Mouse (Mus musculus) hindbrain, embryonic 16.5 days (tissue): ENCODE data around the gene Fbxw11. TPM values are rescaled to one million over a fixed set of nuclear protein-coding genes. Genes with fewer than 3 reads are reported as not detected.

ENCODE experiments used
- ATAC-seq: fragments of 200-750 bp; cut with Nextera tagmentation; 2 replicates; pipeline ENCODE4 v1.8.0; 2017; ENCODE audit warnings: moderate TSS enrichment, moderate library complexity
- H3K27ac ChIP-seq: fragments of 300-500 bp; sonication (generic); 2 replicates; pipeline ENCODE4 v1.5.1; 2014; ENCODE audit warnings: low read depth, mild to moderate bottlenecking, control low read depth, low read length, moderate library complexity
- H3K27me3 ChIP-seq: fragments of 300-500 bp; sonication (generic); replicated peaks from 2 replicates; pipeline ENCODE4 v1.6.1; 2014; ENCODE audit warnings: low read length; ENCODE audit not compliant: control insufficient read depth, insufficient read depth
- H3K36me3 ChIP-seq: fragments of 300-500 bp; sonication (generic); 2 replicates; pipeline ENCODE4 v1.6.1; 2014; ENCODE audit warnings: mild to moderate bottlenecking, low read length, moderate library complexity, mixed read lengths; ENCODE audit not compliant: control insufficient read depth, insufficient read depth
- H3K4me1 ChIP-seq: fragments of 300-500 bp; sonication (generic); 2 replicates; pipeline ENCODE4 v1.6.1; 2014; ENCODE audit warnings: low read depth, low read length; ENCODE audit not compliant: control insufficient read depth, insufficient read depth
- H3K4me2 ChIP-seq: fragments of 300-500 bp; sonication (generic); 2 replicates; pipeline ENCODE4 v1.6.1; 2014; ENCODE audit warnings: mild to moderate bottlenecking, low read length, control low read depth, moderate library complexity
- H3K4me3 ChIP-seq: fragments of 300-500 bp; sonication (generic); 2 replicates; pipeline ENCODE4 v1.5.1; 2014; ENCODE audit warnings: mild to moderate bottlenecking, low read length, control low read depth, moderate library complexity
- H3K9ac ChIP-seq: fragments of 300-500 bp; sonication (generic); 2 replicates; pipeline ENCODE4 v1.6.1; 2014; ENCODE audit warnings: low read depth, mild to moderate bottlenecking, control low read depth, low read length, moderate library complexity
- H3K9me3 ChIP-seq: fragments of 300-500 bp; sonication (generic); 2 replicates; pipeline ENCODE4 v1.6.1; 2014; ENCODE audit warnings: mild to moderate bottlenecking, low read length, moderate library complexity; ENCODE audit not compliant: control insufficient read depth
- WGBS: fragments of 180-500 bp; shearing (Covaris S2); extraction: QIAGEN DNeasy Blood & Tissue Kit; methylation state at CpG from one replicate; pipeline ENCODE4 v1.1.7; 2014; 5-methylcytosine and 5-hydroxymethylcytosine counted together
- polyA plus RNA-seq: library from polyadenylated mRNA; unstranded; fragments of >200 nt; fragmentation: Nextera tagmentation; extraction: Ambion mirVana; gene quantifications from 2 replicates; pipeline ENCODE4 v1.2.1, GENCODE M21; 2015

Gene Fbxw11
- polyA plus RNA-seq, 1 experiment from 2014 or later: 106 TPM

DNA sequence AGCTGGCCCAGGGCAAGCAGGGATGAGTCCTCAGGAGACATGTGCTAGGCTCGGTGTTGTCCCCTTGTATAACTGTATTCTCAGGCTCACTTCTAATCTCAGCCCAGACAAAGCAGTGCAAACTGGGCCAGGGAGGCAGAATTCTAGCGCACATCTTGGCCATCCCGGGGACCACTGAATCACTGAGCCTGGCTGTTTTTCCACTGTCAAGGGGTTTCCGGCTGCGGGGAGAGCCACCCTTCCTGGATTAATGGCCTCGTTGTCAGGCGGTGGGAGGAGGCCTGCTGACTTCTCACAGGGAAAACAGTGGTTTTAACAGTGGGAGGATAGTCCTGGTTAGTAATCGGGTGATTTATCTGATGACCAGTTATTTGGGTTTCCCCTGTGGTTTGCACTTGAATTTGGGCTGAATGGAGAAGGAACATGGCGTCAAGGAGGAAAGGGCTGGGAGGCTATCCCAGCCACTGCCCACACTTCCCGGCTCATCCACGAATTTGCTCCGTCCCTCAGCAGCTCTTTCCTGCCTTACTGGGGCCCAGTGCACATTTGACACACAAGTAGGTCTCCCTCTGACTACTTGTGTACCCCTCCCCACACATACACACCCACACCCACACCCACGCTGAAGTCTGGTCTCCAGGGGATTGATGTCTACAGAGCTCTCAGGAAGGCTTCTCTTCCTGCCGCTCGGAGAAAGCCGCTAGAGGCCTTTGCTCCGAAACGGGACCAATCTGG is 125.1 kb downstream of the Fbxw11 start:
- no peaks in the 10 kb centered on the region for H3K4me1 ChIP-seq
- 0 out of 2 replicates have a peak, but pooled peaks cover 3% of the 10 kb centered on the region for H3K9me3 ChIP-seq
- ATAC-seq: no peak
- no peak overlapping the region for H3K4me2 ChIP-seq
- H3K9ac ChIP-seq: no peak overlapping the region
- no peak overlapping the region for H3K27ac ChIP-seq
- H3K4me3 ChIP-seq: no peak overlapping the region
- H3K27me3 ChIP-seq: no peaks in the 10 kb centered on the region
- WGBS: 74% methylated on average over 18 of the region's 18 CpGs
- no peaks in the 10 kb centered on the region for H3K36me3 ChIP-seq

DNA sequence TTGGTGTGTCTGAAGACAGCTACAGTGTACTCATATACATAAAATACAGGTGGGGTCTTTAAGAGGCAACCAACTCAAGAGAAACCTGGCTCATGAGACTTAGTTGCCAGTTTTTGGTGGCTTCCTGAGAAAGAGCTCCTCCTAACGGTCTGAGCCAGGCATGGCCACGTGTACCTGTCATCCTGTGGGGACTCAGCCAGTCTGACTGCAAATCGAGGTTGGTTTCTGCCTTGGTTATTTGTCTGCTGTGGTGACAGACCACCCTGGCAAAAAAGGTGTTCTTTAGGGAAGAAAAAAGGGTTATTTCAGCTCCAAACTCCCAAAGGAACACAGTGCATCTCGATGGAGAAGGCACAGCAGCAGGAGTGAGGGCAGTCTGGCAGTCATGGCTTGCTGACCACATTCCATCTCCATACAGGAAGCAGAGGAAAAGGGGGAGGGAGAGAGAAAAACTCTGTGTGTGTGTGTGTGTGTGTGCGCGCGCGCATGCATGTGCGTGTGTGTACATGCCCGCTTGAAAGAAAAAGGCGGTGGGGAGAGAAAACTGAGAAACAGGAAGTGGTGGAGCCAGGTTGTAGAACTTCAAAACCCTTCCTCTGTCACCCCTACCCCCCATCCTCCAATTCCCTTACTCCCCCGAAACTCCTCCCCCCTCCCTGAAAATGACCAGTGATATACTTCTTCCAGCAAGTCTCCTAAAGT is 126.3 kb downstream of the Fbxw11 start:
- Histone ChIP-seq H3K4me2 (no peak overlapping the region), H3K36me3 (no peaks in the 10 kb centered on the region), H3K27ac (no peak overlapping the region), H3K4me3 (no peak overlapping the region), H3K9me3 (0 out of 2 replicates have a peak, but pooled peaks cover 3% of the 10 kb centered on the region), H3K9ac (no peak overlapping the region), H3K4me1 (no peaks in the 10 kb centered on the region), H3K27me3 (no peaks in the 10 kb centered on the region)
- ATAC-seq: no peak
- WGBS: 83% methylated on average over 12 of the region's 12 CpGs

DNA sequence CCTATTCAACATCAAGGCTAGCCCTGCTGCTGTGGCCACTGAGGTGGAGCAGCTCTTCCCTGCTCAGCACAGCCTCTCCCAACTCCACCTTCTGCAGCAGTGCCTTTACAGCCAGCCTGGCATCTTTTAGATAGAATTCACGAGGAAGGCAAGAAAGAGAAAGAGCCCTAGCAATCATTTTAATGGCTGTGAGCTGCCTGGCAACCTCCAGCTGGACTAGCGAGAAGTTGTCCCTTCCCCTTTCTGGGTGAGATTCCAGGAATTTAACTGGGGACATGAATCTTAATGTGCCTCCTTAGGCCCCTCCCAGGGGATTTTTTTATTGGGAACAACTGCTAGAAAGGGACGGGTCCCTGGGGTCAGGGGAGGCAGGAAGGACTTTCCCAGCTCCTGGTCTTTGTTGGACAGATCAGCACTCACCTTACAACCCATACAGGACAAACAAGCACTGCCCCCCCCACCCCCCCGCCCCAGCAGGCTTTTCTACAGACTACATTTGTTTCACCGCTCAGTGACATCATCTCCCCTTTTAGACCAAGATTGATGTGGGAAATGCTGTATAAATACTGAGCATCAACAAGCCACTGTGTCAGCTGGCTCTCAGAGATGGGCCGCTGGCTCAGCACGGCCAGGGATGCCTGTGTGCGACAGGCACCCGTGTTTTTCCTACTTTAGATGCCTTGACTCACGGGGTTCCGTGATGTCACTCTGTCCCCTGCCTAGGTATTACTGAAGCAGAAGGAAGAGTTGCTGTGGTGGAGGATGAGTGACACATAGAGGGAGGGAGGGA is 138.4 kb downstream of the Fbxw11 start:
- peak overlapping the region; percentile 15 for H3K4me2 ChIP-seq
- peak; percentile 79 for ATAC-seq
- WGBS: 34% methylated on average over 11 of the region's 11 CpGs
- peak overlapping the region; percentile 77 for H3K27ac ChIP-seq
- H3K9ac ChIP-seq: no peak overlapping the region
- H3K4me3 ChIP-seq: no peak overlapping the region
- no peaks in the 10 kb centered on the region for H3K9me3 ChIP-seq
- no peaks in the 10 kb centered on the region for H3K36me3 ChIP-seq
- H3K27me3 ChIP-seq: no peaks in the 10 kb centered on the region
- no peaks in the 10 kb centered on the region for H3K4me1 ChIP-seq

DNA sequence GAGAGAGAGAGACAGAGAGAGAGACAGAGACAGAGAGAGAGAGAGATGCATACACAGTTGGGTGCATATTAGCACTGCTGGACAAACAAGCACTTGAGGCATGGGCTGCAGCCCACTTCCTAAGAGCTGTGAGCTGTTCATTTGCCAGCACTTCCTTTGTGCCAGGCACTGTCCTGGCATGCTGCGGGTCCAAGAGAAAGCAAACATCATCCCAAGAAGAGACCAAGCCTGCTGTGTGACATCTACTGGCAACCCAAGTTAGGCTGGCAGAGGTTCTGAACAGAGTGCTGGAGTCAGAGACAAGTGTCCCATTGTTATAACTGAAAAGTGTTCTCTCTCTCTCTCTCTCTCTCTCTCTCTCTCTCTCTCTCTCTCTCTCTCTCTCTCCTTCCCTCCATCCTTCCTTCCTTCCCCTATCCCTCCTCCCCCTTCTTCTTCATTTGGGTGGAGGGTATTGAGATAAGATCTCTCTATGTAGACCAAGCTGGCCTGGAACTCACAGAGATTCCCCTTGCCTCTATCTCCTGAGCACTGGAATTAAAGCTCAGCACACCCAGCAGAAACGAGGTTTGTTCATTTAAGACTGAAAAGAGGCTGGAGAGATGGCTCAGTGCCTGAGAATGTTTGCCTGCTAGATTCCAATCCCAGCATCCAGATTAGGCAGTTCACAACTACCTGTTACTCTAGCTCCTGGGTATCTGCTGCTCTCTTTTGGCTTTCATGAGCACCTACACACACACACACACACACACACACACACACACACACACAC is 139.3 kb downstream of the Fbxw11 start:
- H3K4me3 ChIP-seq: no peak overlapping the region
- peak overlapping the region; percentile 77; the same call in 1 of the 2 replicates for H3K27ac ChIP-seq
- H3K9me3 ChIP-seq: no peaks in the 10 kb centered on the region
- 36% methylated on average over 2 of the region's 2 CpGs for WGBS
- no peaks in the 10 kb centered on the region for H3K4me1 ChIP-seq
- no peaks in the 10 kb centered on the region for H3K27me3 ChIP-seq
- peak; percentile 93 for ATAC-seq
- H3K36me3 ChIP-seq: no peaks in the 10 kb centered on the region
- no peak overlapping the region for H3K4me2 ChIP-seq
- no peak overlapping the region for H3K9ac ChIP-seq

DNA sequence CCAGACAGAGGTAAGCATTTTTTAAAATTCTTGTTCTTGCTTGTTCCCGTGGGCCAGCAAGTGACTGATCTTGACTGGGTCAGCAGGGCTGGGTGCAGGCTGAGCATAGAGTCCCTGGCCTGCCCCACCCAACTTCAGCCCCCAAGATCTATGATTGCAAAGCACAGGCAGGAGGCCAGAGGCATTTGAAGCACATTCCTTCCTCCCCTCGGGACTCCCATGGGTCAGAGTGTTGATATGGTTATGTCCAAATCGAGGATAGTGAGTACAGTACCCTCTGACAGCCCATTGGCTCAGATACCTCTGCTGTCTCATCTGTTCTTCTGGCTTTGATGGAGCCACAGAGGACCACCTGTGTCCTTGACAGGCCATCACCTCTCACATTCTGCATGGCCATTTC is 140.2 kb downstream of the Fbxw11 start:
- Histone ChIP-seq H3K4me1 (no peaks in the 10 kb centered on the region), H3K4me3 (no peak overlapping the region), H3K27ac (no peak overlapping the region), H3K4me2 (no peak overlapping the region), H3K36me3 (no peaks in the 10 kb centered on the region), H3K9me3 (no peaks in the 10 kb centered on the region), H3K27me3 (no peaks in the 10 kb centered on the region), H3K9ac (no peak overlapping the region)
- ATAC-seq: no peak
- 88% methylated on average over 3 of the region's 3 CpGs for WGBS

DNA sequence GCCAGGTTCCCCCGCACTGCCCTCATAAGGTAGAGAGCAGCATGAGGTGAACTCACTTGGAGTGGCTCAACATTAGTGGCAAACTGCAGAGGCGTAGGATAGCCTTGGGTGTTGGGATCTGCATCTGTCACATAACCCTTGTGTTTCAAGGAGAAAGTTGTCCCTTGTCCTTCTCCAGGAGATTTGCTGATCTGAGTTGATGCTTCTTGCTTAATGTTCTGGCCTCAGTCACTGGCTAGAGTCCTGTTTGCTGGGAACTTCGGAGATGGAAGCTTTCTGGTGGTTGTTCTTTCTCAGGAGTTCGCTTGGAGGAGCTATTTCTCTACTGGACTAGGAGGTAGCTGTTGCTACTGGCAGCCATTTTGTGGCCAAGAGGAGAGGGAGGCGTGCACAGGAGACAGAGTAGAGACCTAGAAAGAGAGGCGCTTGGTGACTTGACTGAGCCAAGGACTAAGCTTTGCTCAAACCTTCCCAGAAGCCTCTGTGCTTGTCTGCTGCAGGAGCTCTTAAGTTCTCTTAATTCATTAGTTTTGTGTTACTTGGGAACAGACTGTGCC is 143.1 kb downstream of the Fbxw11 start:
- no peaks in the 10 kb centered on the region for H3K4me1 ChIP-seq
- no peak overlapping the region for H3K9ac ChIP-seq
- no peaks in the 10 kb centered on the region for H3K27me3 ChIP-seq
- H3K27ac ChIP-seq: no peak overlapping the region
- H3K9me3 ChIP-seq: no peaks in the 10 kb centered on the region
- no peak for ATAC-seq
- H3K4me3 ChIP-seq: no peak overlapping the region
- H3K4me2 ChIP-seq: no peak overlapping the region
- H3K36me3 ChIP-seq: no peaks in the 10 kb centered on the region
- 91% methylated on average over 6 of the region's 6 CpGs for WGBS

DNA sequence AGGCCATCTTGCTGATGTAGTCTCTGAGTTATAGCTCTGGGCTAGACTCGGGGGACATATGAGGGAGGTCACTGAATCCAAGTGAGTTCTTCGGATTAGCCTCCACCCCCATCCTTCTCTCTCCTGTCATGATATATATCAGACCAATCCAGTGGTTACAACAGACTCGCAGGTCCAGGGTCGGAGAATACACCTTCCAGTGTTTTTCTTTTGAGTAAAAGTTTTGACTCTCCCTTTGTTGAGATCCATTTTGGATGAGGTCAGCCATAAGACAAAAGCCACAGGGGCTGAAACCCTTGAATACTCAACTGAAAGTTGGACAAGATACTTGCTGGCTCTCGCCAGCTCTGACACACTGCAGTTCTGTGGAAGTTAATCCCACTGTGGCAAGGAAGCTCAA is 143.7 kb downstream of the Fbxw11 start:
- H3K9ac ChIP-seq: no peak overlapping the region
- H3K9me3 ChIP-seq: no peaks in the 10 kb centered on the region
- no peak overlapping the region for H3K4me3 ChIP-seq
- WGBS: 85% methylated on average over 5 of the region's 5 CpGs
- H3K4me1 ChIP-seq: no peaks in the 10 kb centered on the region
- no peak overlapping the region for H3K4me2 ChIP-seq
- no peak for ATAC-seq
- H3K36me3 ChIP-seq: no peaks in the 10 kb centered on the region
- no peak overlapping the region for H3K27ac ChIP-seq
- no peaks in the 10 kb centered on the region for H3K27me3 ChIP-seq

DNA sequence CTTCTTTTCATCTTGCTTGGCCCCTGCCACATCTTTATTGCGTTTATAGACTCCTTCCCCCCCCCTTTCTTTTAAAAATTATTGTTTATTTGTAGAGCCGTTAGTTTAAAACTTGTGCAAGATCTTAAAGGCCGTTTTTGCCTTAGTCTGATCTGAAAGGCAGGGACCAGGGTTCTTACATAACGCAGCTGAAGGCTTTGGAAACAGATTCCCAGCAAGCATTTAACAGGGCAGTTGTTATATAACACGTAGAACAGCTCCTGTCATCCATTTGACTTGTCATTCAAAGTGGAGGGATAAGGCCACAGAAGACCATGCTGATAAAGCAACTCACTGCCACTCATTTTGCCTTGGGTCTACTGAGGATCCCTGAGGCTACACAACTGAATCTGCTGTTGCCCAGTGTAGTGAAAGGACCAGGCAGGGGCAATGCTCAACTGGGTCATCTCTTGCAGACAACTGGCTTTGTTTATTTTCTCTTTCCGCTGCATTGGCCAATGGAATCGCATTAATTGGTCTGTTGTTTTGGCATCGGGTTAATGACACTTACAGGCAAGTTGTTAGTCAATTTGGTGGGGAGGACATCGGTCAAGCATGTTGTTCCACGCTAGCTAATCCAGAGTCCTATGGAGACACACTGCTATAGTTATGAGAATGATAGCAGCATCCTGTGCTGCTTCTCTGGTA is 152.4 kb downstream of the Fbxw11 start:
- no peak for ATAC-seq
- WGBS: 69% methylated on average over 10 of the region's 10 CpGs
- H3K4me2 ChIP-seq: no peak overlapping the region

More for the DNA sequence above, 152.4 kb downstream of the Fbxw11 start:
- no peak overlapping the region for H3K9ac ChIP-seq
- no peak overlapping the region for H3K4me3 ChIP-seq
- H3K27ac ChIP-seq: no peak overlapping the region
- no peaks in the 10 kb centered on the region for H3K9me3 ChIP-seq
- no peaks in the 10 kb centered on the region for H3K4me1 ChIP-seq
- no peaks in the 10 kb centered on the region for H3K27me3 ChIP-seq
- no peaks in the 10 kb centered on the region for H3K36me3 ChIP-seq
